Mouse (Mus musculus): ENCODE measurements around the gene Gm47189. TPM values are rescaled to one million over a fixed set of nuclear protein-coding genes. Genes with fewer than 3 reads are reported as not detected.
"Not testable (repeated sequence)": the region's sequence is repeated elsewhere in the genome, so short reads cannot be mapped to it uniquely, and the experiment has no call there.

Gm47189 gene
- not detected in 2 replicates for polyA plus RNA-seq (2015; fragmentation: Nextera tagmentation; extraction: Ambion mirVana)

DNA sequence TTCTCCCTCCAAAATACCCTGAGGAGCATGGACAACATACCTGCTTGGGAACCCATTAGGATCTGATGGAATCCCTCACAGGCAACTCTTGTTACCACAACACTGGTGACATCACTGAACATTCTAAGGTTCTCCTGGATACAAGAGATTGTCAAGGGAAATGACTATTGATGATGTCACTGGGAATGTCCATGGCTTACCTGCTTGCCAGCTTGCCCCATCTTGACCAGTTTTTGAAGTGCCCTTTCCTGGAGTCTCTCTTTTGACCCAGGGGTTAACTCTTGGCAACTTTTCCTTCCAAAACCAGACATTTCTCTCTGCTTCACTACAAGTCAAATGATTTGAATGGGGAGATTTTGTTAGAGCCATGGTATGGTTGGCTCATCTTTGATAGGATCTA is at the start of gene Gm47189:
TSS of gene Gm47189 (minus strand) at position 101 of the 400 bp plus-strand sequence.
- H3K27ac ChIP-seq (ENCODE audit: low read length); H3K4me3 ChIP-seq (ENCODE audit: low read depth, low read length): not testable (repeated sequence)

DNA sequence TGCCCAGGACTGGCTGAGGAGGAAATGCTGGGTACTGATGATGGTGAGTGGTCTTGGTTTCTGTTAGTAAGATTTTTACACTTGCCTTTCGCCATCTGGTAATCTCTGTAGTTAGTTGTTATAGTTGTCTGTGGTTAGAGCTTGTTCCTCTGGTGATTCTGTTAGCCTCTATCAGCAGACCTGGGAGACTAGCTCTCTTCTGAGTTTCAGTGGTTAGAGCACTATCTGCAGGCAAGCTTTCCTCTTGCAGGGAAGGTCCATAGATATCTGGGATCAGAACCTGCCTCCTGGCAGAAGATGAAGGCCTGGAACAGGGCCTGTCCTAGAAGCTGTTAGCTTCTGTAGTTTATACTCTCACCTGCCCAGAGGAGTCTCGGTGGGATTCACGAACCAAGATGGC is 16.3 kb downstream of the Gm47189 start:
- not testable (repeated sequence) for H3K27me3 ChIP-seq (ENCODE audit: control insufficient read depth, insufficient read depth, low read depth, low read length); H3K27ac ChIP-seq (ENCODE audit: low read length); H3K4me2 ChIP-seq (ENCODE audit: low read length); H3K4me3 ChIP-seq (ENCODE audit: low read depth, low read length); H3K36me3 ChIP-seq (ENCODE audit: control insufficient read depth, insufficient read depth, low read length); H3K9me3 ChIP-seq (replicated peaks; ENCODE audit: control insufficient read depth, low read length, poor library complexity, severe bottlenecking); H3K9ac ChIP-seq (ENCODE audit: low read depth, low read length); ATAC-seq; H3K4me1 ChIP-seq (ENCODE audit: control insufficient read depth, insufficient read depth, low read length)
- WGBS = 40% methylated on average over 1 of the region's 3 CpGs

More for the DNA sequence above, at the start of gene Gm47189:
- H3K9me3 ChIP-seq (replicated peaks; ENCODE audit: control insufficient read depth, low read length, poor library complexity, severe bottlenecking); H3K4me1 ChIP-seq (ENCODE audit: control insufficient read depth, insufficient read depth, low read length); H3K36me3 ChIP-seq (ENCODE audit: control insufficient read depth, insufficient read depth, low read length); ATAC-seq; H3K27me3 ChIP-seq (ENCODE audit: control insufficient read depth, insufficient read depth, low read depth, low read length); H3K4me2 ChIP-seq (ENCODE audit: low read length); H3K9ac ChIP-seq (ENCODE audit: low read depth, low read length): not testable (repeated sequence)

DNA sequence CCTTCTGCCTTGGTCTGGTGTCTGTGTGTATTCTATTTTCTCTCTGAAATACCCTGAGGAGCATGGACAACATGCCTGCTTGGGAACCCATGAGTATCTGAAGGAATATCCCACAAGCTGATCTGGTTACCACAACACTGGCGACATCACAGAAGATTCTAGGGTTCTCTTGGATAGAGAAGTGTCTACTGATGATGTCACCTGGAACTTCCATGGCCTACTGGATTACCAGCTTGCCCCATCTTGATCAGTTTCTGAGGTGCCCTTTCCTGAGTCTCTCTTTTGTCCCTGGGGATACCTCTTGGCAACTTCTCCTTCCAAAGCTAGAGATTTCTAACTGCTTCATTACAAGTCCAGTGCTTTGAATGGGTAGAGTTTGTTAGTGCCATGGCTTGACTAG is 21.7 kb downstream of the Gm47189 start, which contains the start of gene Gm7929:
TSS of gene Gm7929 (minus strand) at position 101 of the 400 bp plus-strand sequence.
- ATAC-seq; H3K9ac ChIP-seq (ENCODE audit: low read depth, low read length); H3K27me3 ChIP-seq (ENCODE audit: control insufficient read depth, insufficient read depth, low read depth, low read length); H3K9me3 ChIP-seq (replicated peaks; ENCODE audit: control insufficient read depth, low read length, poor library complexity, severe bottlenecking); H3K4me3 ChIP-seq (ENCODE audit: low read depth, low read length); H3K36me3 ChIP-seq (ENCODE audit: control insufficient read depth, insufficient read depth, low read length); H3K4me2 ChIP-seq (ENCODE audit: low read length); H3K4me1 ChIP-seq (ENCODE audit: control insufficient read depth, insufficient read depth, low read length); H3K27ac ChIP-seq (ENCODE audit: low read length): not testable (repeated sequence)
- WGBS = no CpG with 5 or more reads among the region's 1 CpGs

DNA sequence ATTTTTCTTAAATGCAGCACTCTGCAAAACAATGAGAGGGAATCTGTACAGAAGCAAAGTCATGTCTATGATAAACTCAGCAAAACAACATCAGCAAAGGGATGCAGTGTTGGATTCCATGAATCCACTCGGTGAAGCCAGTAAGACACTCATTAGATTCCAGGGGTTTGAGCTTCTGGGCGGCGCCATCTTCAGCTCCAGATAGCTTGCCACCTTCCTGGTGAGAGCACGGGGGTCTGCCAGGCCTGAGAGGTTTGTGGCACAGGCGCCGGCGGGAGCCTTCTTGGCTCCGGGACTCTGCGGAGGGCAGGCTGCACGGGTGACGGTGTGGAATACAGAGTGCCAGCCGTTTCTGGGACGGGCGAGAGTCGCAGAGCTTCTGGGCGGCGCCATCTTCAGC is 48.8 kb downstream of the Gm47189 start:
- H3K27me3 ChIP-seq (ENCODE audit: control insufficient read depth, insufficient read depth, low read depth, low read length); H3K4me2 ChIP-seq (ENCODE audit: low read length); H3K36me3 ChIP-seq (ENCODE audit: control insufficient read depth, insufficient read depth, low read length); H3K4me3 ChIP-seq (ENCODE audit: low read depth, low read length); H3K9me3 ChIP-seq (replicated peaks; ENCODE audit: control insufficient read depth, low read length, poor library complexity, severe bottlenecking); H3K4me1 ChIP-seq (ENCODE audit: control insufficient read depth, insufficient read depth, low read length); H3K27ac ChIP-seq (ENCODE audit: low read length); ATAC-seq; H3K9ac ChIP-seq (ENCODE audit: low read depth, low read length): not testable (repeated sequence)
- 82% methylated on average over 16 of the region's 17 CpGs for WGBS

DNA sequence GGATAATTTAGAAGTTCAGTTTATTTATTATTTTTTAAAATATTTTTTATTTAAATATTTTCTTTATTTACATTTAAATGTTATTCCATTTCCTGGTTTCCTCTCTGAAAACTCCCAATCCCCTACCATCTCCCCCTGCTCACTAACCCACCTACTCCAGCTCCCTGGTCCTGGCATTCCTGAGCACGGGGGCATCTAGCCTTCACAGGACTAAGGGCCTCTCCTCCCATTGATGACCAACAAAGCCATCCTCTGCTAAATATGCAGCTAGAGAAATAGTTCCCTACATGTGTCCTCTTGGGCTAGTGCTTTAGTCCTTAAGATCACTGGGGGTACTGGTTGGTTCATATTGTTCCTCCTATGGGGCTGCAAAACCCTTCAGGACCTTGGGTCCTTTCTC is 55.1 kb downstream of the Gm47189 start:
- ATAC-seq; H3K4me3 ChIP-seq (ENCODE audit: low read depth, low read length): not testable (repeated sequence)
- WGBS = 74% methylated on average over 1 of the region's 1 CpGs

More for the DNA sequence above, 55.1 kb downstream of the Gm47189 start:
- H3K27ac ChIP-seq (ENCODE audit: low read length); H3K9me3 ChIP-seq (replicated peaks; ENCODE audit: control insufficient read depth, low read length, poor library complexity, severe bottlenecking); H3K27me3 ChIP-seq (ENCODE audit: control insufficient read depth, insufficient read depth, low read depth, low read length); H3K4me2 ChIP-seq (ENCODE audit: low read length); H3K36me3 ChIP-seq (ENCODE audit: control insufficient read depth, insufficient read depth, low read length); H3K9ac ChIP-seq (ENCODE audit: low read depth, low read length); H3K4me1 ChIP-seq (ENCODE audit: control insufficient read depth, insufficient read depth, low read length): not testable (repeated sequence)

Other genes with a start within 250 kb of the Gm47189 start
- gene Gm7970, start 216.9 kb downstream of the Gm47189 start, polyA plus RNA-seq (2015; fragmentation: Nextera tagmentation; extraction: Ambion mirVana) = not detected in 2 replicates
- gene 1700049E17Rik2, start 199.2 kb downstream of the Gm47189 start, polyA plus RNA-seq (2015; fragmentation: Nextera tagmentation; extraction: Ambion mirVana) = not detected in 2 replicates
- not detected in 2 replicates for gene Gm3072, start 147.8 kb downstream of the Gm47189 start, polyA plus RNA-seq (2015; fragmentation: Nextera tagmentation; extraction: Ambion mirVana)
- not detected in 2 replicates for gene Gm3676, start 126.0 kb downstream of the Gm47189 start, polyA plus RNA-seq (2015; fragmentation: Nextera tagmentation; extraction: Ambion mirVana)
- not detected in 2 replicates for gene Gm8068, start 70.6 kb downstream of the Gm47189 start, polyA plus RNA-seq (2015; fragmentation: Nextera tagmentation; extraction: Ambion mirVana)
- not detected in 2 replicates for gene Gm7929, start 21.8 kb downstream of the Gm47189 start, polyA plus RNA-seq (2015; fragmentation: Nextera tagmentation; extraction: Ambion mirVana)
- not detected in 2 replicates for gene Gm7980, start 134.8 kb upstream of the Gm47189 start, polyA plus RNA-seq (2015; fragmentation: Nextera tagmentation; extraction: Ambion mirVana)
- gene 1700049E17Rik1, start 152.5 kb upstream of the Gm47189 start, polyA plus RNA-seq (2015; fragmentation: Nextera tagmentation; extraction: Ambion mirVana) = not detected in 2 replicates
- not detected in 2 replicates for gene 1700024B05Rik, start 171.6 kb upstream of the Gm47189 start, polyA plus RNA-seq (2015; fragmentation: Nextera tagmentation; extraction: Ambion mirVana)
- not detected in 2 replicates for gene Gm6401, start 195.5 kb upstream of the Gm47189 start, polyA plus RNA-seq (2015; fragmentation: Nextera tagmentation; extraction: Ambion mirVana)
- gene Gm3543, start 210.9 kb upstream of the Gm47189 start, polyA plus RNA-seq (2015; fragmentation: Nextera tagmentation; extraction: Ambion mirVana) = not detected in 2 replicates